Mouse (Mus musculus) kidney, adult 2 months (tissue): ENCODE measurements around the gene Gria3. TPM values are rescaled to one million over a fixed set of nuclear protein-coding genes. Genes with fewer than 3 reads are reported as not detected.

Source experiments
- DNase-seq: peaks from one replicate; pipeline ENCODE4 v3.0.0; 2021
- H3K27ac ChIP-seq: fragments of 200-500 bp; 2 replicates; pipeline ENCODE4 v1.5.1; 2012; ENCODE audit warnings: low read depth, low read length, control low read depth, inconsistent platforms; ENCODE audit not compliant: insufficient read depth
- H3K27me3 ChIP-seq: fragments of 200-500 bp; replicated peaks from 2 replicates; pipeline ENCODE4 v1.6.1; 2012; ENCODE audit warnings: mild to moderate bottlenecking, moderate library complexity, low read length, inconsistent platforms; ENCODE audit not compliant: control insufficient read depth, insufficient read depth
- H3K36me3 ChIP-seq: fragments of 200-500 bp; 2 replicates; pipeline ENCODE4 v1.6.1; 2012; ENCODE audit warnings: mild to moderate bottlenecking, moderate library complexity, low read length, inconsistent platforms; ENCODE audit not compliant: control insufficient read depth, insufficient read depth
- H3K4me1 ChIP-seq: fragments of 200-500 bp; 2 replicates; pipeline ENCODE4 v1.6.1; 2011; ENCODE audit warnings: low read length; ENCODE audit not compliant: control insufficient read depth, insufficient read depth
- H3K4me3 ChIP-seq: fragments of 200-500 bp; 2 replicates; pipeline ENCODE4 v1.5.1; 2011; ENCODE audit warnings: mild to moderate bottlenecking, low read depth, low read length, control low read depth; ENCODE audit not compliant: insufficient read depth
- CTCF ChIP-seq: fragments of 200-500 bp; conservative IDR thresholded peaks from 2 replicates; pipeline ENCODE4 v1.5.1; 2011; ENCODE audit warnings: low read depth, mild to moderate bottlenecking, control low read depth, low read length, moderate library complexity, mixed read lengths; ENCODE audit not compliant: insufficient read depth, insufficient read length
- POLR2A ChIP-seq: fragments of 200-500 bp; IDR thresholded peaks from one replicate; pipeline ENCODE4 v1.6.1; 2011; ENCODE audit warnings: low read depth, low read length, control low read depth
- WGBS: fragments of 180-500 bp; shearing (Covaris S2); methylation state at CpG from one replicate; pipeline ENCODE4 v1.1.7; 2018; 5-methylcytosine and 5-hydroxymethylcytosine counted together
- polyA plus RNA-seq: library from polyadenylated mRNA; depleted of rRNA; stranded (reverse); fragments of >200 nt; gene quantifications from 2 replicates; pipeline ENCODE4 v1.2.3, GENCODE M21; 2012

The Gria3 gene
- polyA plus RNA-seq, 1 experiment = 4.3 TPM

GRCm38 (mm10) chrX:41573079-41573478, 172.4 kb downstream of the Gria3 start:
- TF ChIP-seq POLR2A = no peak
- TF ChIP-seq CTCF = no peak
- 71% methylated on average over 1 of the region's 1 CpGs for WGBS
- no peaks in the 10 kb centered on the region for H3K27me3 ChIP-seq
- no peak overlapping the region for H3K27ac ChIP-seq
- no peak for DNase-seq
- no peak overlapping the region for H3K4me3 ChIP-seq
- H3K4me1 ChIP-seq = no peaks in the 10 kb centered on the region
- H3K36me3 ChIP-seq = no peaks in the 10 kb centered on the region

- no peak for DNase-seq
- WGBS = 48% methylated on average over 5 of the region's 5 CpGs
These were observed 178.1 kb downstream of the Gria3 start for GRCm38 (mm10) chrX:41578797-41579196.

GRCm38 (mm10) chrX:41587692-41588091, 187.0 kb downstream of the Gria3 start:
- Histone ChIP-seq H3K27ac (no peak overlapping the region), H3K36me3 (no peaks in the 10 kb centered on the region), H3K4me3 (no peak overlapping the region), H3K27me3 (no peaks in the 10 kb centered on the region), H3K4me1 (no peaks in the 10 kb centered on the region)
- 100% methylated on average over 3 of the region's 3 CpGs for WGBS
- no peak for DNase-seq
- TF ChIP-seq CTCF (no peak), POLR2A (no peak)

More at GRCm38 (mm10) chrX:41578797-41579196, 178.1 kb downstream of the Gria3 start:
- Histone ChIP-seq H3K4me3 (no peak overlapping the region), H3K27ac (no peak overlapping the region), H3K27me3 (no peaks in the 10 kb centered on the region), H3K4me1 (no peaks in the 10 kb centered on the region), H3K36me3 (no peaks in the 10 kb centered on the region)
- TF ChIP-seq CTCF (no peak), POLR2A (no peak)

- TF ChIP-seq POLR2A (no peak), CTCF (no peak)
- H3K27me3 ChIP-seq = no peaks in the 10 kb centered on the region
- no peak for DNase-seq
- H3K36me3 ChIP-seq = no peaks in the 10 kb centered on the region
- WGBS = 100% methylated on average over 1 of the region's 1 CpGs
- H3K4me3 ChIP-seq = no peak overlapping the region
- no peak overlapping the region for H3K27ac ChIP-seq
- no peaks in the 10 kb centered on the region for H3K4me1 ChIP-seq
These were observed 206.5 kb downstream of the Gria3 start for GRCm38 (mm10) chrX:41607181-41607580.

- WGBS = 17% methylated on average over 2 of the region's 2 CpGs
- Histone ChIP-seq H3K4me1 (no peaks in the 10 kb centered on the region), H3K27ac (no peak overlapping the region), H3K36me3 (no peaks in the 10 kb centered on the region), H3K27me3 (no peaks in the 10 kb centered on the region), H3K4me3 (no peak overlapping the region)
- TF ChIP-seq POLR2A (no peak), CTCF (peak; percentile 47)
- DNase-seq = peak; percentile 48
These were observed 214.3 kb downstream of the Gria3 start for GRCm38 (mm10) chrX:41614920-41615319.

DNA sequence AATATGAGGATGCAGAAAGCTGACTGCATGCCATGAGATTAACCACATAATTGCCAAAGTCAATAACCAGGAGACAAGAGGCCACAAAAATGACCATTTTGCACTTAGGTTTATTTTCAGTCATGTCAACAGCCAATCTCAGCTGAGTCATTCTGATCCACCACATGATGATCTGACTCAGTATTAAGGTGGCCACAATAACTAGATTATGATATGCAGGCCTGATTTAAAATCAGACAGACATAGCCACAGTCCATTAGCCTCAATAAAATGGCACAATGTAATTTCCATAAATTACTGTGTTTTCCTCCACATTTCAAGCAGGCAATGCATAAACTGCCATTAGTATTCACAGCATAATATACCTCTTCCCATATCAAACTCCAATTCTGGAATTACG, 216.3 kb downstream of the Gria3 start:
- Histone ChIP-seq H3K4me3 (no peak overlapping the region), H3K27me3 (no peaks in the 10 kb centered on the region), H3K4me1 (no peaks in the 10 kb centered on the region), H3K27ac (no peak overlapping the region), H3K36me3 (no peaks in the 10 kb centered on the region)
- TF ChIP-seq POLR2A (no peak), CTCF (no peak)
- no peak for DNase-seq
- WGBS = 80% methylated on average over 1 of the region's 1 CpGs

- no peaks in the 10 kb centered on the region for H3K4me1 ChIP-seq
- H3K4me3 ChIP-seq = no peak overlapping the region
- DNase-seq = no peak
- WGBS = 97% methylated on average over 2 of the region's 2 CpGs
- H3K27ac ChIP-seq = no peak overlapping the region
- H3K27me3 ChIP-seq = no peaks in the 10 kb centered on the region
- no peak for TF ChIP-seq CTCF
- TF ChIP-seq POLR2A = no peak
- H3K36me3 ChIP-seq = no peaks in the 10 kb centered on the region
These were observed 217.7 kb downstream of the Gria3 start for GRCm38 (mm10) chrX:41618396-41618795.
